Mouse (Mus musculus) midbrain, postnatal 0 days (tissue): Measurements from ENCODE around the gene Kpnb1. TPM values are rescaled to one million over a fixed set of nuclear protein-coding genes. Genes with fewer than 3 reads are reported as not detected.

ENCODE experiments used
- ATAC-seq: fragments of 200-750 bp; cut with Nextera tagmentation; 2 replicates; pipeline ENCODE4 v1.8.0; 2017; ENCODE audit warnings: moderate number of reproducible peaks, mild to moderate bottlenecking, moderate TSS enrichment, moderate library complexity; ENCODE audit not compliant: low FRiP score
- DNase-seq: peaks from one replicate; pipeline ENCODE4 v3.0.0-alpha.2; 2015; ENCODE audit warnings: low spot score
- H3K27ac ChIP-seq: fragments of 300-500 bp; sonication (generic); 2 replicates; pipeline ENCODE4 v1.5.1; 2014; ENCODE audit warnings: low read depth, mild to moderate bottlenecking, low read length, mixed read lengths
- H3K27me3 ChIP-seq: fragments of 300-500 bp; sonication (generic); 2 replicates; pipeline ENCODE4 v1.6.1; 2014; ENCODE audit warnings: low read length, control low read depth, mixed read lengths; ENCODE audit not compliant: insufficient read depth
- H3K36me3 ChIP-seq: fragments of 300-500 bp; sonication (generic); 2 replicates; pipeline ENCODE4 v1.6.1; 2014; ENCODE audit warnings: low read length, control low read depth, mixed read lengths; ENCODE audit not compliant: insufficient read depth
- H3K4me1 ChIP-seq: fragments of 300-500 bp; sonication (generic); 2 replicates; pipeline ENCODE4 v1.6.1; 2014; ENCODE audit warnings: mild to moderate bottlenecking, control low read depth, antibody characterized with exemption, low read length, mixed read lengths; ENCODE audit not compliant: insufficient read depth
- H3K4me2 ChIP-seq: fragments of 300-500 bp; sonication (generic); 2 replicates; pipeline ENCODE4 v1.6.1; 2014; ENCODE audit warnings: low read depth, mild to moderate bottlenecking, low read length, mixed read lengths; ENCODE audit not compliant: poor library complexity, severe bottlenecking
- H3K4me3 ChIP-seq: fragments of 300-500 bp; sonication (generic); 2 replicates; pipeline ENCODE4 v1.5.1; 2014; ENCODE audit warnings: low read depth, mild to moderate bottlenecking, low read length, moderate library complexity
- H3K9ac ChIP-seq: fragments of 300-500 bp; sonication (generic); replicated peaks from 2 replicates; pipeline ENCODE4 v1.6.1; 2014; ENCODE audit warnings: mild to moderate bottlenecking, low read length, moderate library complexity, mixed read lengths; ENCODE audit not compliant: poor library complexity, severe bottlenecking
- H3K9me3 ChIP-seq: fragments of 300-500 bp; sonication (generic); 2 replicates; pipeline ENCODE4 v1.6.1; 2016; ENCODE audit warnings: low read length, control low read depth
- CTCF ChIP-seq: IDR thresholded peaks from 2 replicates; pipeline ENCODE4 v1.5.1; 2016; ENCODE audit warnings: antibody characterized with exemption, mild to moderate bottlenecking
- WGBS: fragments of 180-500 bp; shearing (Covaris S2); extraction: QIAGEN DNeasy Blood & Tissue Kit; methylation state at CpG from one replicate; pipeline ENCODE4 v1.1.7; 2014; 5-methylcytosine and 5-hydroxymethylcytosine counted together
- polyA plus RNA-seq: library from polyadenylated mRNA; unstranded; fragments of >200 nt; fragmentation: Nextera tagmentation; extraction: Ambion mirVana; gene quantifications from 2 replicates; pipeline ENCODE4 v1.2.1, GENCODE M21; 2015
- total RNA-seq: library from RNA; depleted of rRNA; stranded (reverse); fragments of >200 nt; gene quantifications from 2 replicates; pipeline ENCODE4 v1.2.3, GENCODE M21; 2014

Gene Kpnb1
- total and polyA plus RNA-seq, 2 experiments from 2014 or later = 25.0 to 104 TPM

- Histone ChIP-seq H3K4me1 (peaks cover 4% of the 10 kb centered on the region; the same call in 1 of the 2 replicates), H3K4me2 (no peak overlapping the region), H3K4me3 (no peak overlapping the region), H3K27me3 (no peaks in the 10 kb centered on the region; the same call in 1 of the 2 replicates), H3K9me3 (no peaks in the 10 kb centered on the region), H3K36me3 (peaks cover 46% of the 10 kb centered on the region), H3K9ac (no peak overlapping the region), H3K27ac (no peak overlapping the region)
- no peak for ATAC-seq
- 93% methylated on average over 2 of the region's 2 CpGs for WGBS
- TF ChIP-seq CTCF = no peak
- DNase-seq = no peak
Measured at GRCm38 (mm10) chr11:97145320-97145719, 42.4 kb downstream of the Kpnb1 start.

DNA sequence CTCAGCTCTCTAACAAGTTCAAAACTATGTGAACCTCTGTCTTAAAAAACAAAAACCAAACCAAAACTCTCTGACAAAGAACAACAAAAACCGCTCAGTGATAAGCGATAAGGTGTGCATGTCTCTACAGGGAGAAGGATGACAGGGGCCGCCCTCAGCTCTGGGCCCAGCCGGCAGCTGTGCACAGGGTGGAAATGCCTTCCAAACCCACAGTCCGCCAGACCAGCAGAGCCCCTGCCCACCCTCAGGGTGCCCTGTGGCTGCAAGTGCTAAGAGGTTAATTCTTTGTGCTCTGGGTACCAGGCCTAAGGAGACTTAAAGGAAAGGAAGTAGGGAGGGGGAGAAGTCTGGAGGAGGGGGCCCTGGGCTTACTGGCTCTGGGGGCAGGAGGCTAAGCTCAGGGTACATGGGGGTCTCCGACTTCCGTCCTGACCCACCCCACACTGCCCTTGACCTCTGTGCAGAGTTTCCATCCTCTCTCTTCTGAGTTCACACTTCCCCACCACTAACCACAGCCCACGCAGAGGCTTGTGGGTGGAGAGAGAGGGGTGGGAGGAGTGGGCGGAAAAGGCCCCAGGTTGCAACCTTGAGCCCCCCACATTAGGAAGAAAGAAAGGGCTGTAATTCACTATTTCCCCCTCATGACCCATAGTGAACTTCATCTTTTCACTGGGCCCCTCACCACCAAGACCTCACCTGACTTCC lies 44.3 kb downstream of the Kpnb1 start:
- Histone ChIP-seq H3K4me3 (no peak overlapping the region), H3K9ac (no peak overlapping the region), H3K27ac (no peak overlapping the region), H3K27me3 (no peaks in the 10 kb centered on the region; the same call in 1 of the 2 replicates), H3K4me2 (no peak overlapping the region), H3K4me1 (no peaks in the 10 kb centered on the region), H3K36me3 (peaks cover 40% of the 10 kb centered on the region), H3K9me3 (no peaks in the 10 kb centered on the region)
- no peak for ATAC-seq
- whole genome bisulfite sequencing = 80% methylated on average over 9 of the region's 9 CpGs
- no peak for TF ChIP-seq CTCF
- no peak for DNase-seq

- no peaks in the 10 kb centered on the region for H3K4me1 ChIP-seq
- H3K27me3 ChIP-seq = no peaks in the 10 kb centered on the region; the same call in 1 of the 2 replicates
- WGBS = 78% methylated on average over 8 of the region's 8 CpGs
- H3K9ac ChIP-seq = no peak overlapping the region
- no peak overlapping the region for H3K4me3 ChIP-seq
- ATAC-seq (no peak), DNase-seq (no peak)
- H3K9me3 ChIP-seq = no peaks in the 10 kb centered on the region
- no peak overlapping the region for H3K27ac ChIP-seq
- H3K4me2 ChIP-seq = no peak overlapping the region
- peaks cover 36% of the 10 kb centered on the region for H3K36me3 ChIP-seq
- no peak for TF ChIP-seq CTCF
Measured at GRCm38 (mm10) chr11:97142159-97142608, 45.5 kb downstream of the Kpnb1 start.

DNA sequence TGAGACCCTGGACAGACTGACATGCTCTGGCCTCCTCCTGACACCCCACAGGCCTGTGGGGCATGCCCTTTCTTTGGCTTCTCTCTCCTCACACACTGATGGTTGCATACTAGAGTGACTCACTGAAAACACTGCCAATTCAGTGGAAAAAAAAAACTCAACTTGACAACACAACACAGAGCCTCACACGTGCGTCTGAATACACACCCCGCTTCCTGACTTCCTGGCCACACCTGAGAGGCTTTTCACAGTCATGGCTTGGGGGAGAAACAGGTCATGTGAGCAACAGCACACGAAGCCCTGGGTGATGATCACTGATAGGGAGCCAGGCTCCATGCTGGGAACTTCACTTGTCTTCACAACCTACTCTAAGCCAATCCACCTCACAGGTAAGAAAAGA lies 46.9 kb downstream of the Kpnb1 start:
- WGBS = 88% methylated on average over 4 of the region's 4 CpGs
- Histone ChIP-seq H3K9me3 (no peaks in the 10 kb centered on the region), H3K4me1 (no peaks in the 10 kb centered on the region), H3K9ac (no peak overlapping the region), H3K27ac (no peak overlapping the region), H3K36me3 (peaks cover 37% of the 10 kb centered on the region), H3K4me3 (no peak overlapping the region), H3K4me2 (no peak overlapping the region), H3K27me3 (no peaks in the 10 kb centered on the region; the same call in 1 of the 2 replicates)
- ATAC-seq (no peak), DNase-seq (no peak)
- TF ChIP-seq CTCF = no peak

DNA sequence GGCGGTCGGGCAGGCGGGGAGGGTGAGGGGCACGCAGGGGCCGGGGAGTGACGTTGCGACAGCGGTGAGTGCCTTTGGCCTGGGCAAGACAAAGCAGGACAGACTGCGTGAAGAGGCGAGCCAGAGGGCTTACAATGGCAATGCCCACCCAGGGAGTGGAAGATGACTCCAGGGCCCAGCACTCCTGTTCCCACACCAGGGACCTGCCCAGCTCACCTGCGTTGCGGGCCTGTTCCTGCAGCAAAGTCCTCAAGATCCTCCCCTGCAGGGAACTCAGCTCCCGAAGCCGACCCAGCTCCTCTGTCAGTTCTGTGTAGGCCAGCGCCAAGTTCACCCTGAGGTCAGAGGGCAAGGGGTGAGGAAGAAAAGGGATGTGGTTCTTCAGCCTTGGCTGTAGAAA lies 48.4 kb downstream of the Kpnb1 start:
- no peaks in the 10 kb centered on the region for H3K4me1 ChIP-seq
- peak overlapping the region; percentile 51 for H3K4me2 ChIP-seq
- no peak for TF ChIP-seq CTCF
- ATAC-seq (no peak), DNase-seq (no peak)
- no peak overlapping the region for H3K27ac ChIP-seq
- WGBS = 18% methylated on average over 15 of the region's 15 CpGs
- H3K9ac ChIP-seq = peak overlapping the region; percentile 56
- H3K36me3 ChIP-seq = peaks cover 26% of the 10 kb centered on the region
- H3K27me3 ChIP-seq = no peaks in the 10 kb centered on the region; the same call in 1 of the 2 replicates
- no peaks in the 10 kb centered on the region for H3K9me3 ChIP-seq
- peak overlapping the region; percentile 20; the same call in 1 of the 2 replicates for H3K4me3 ChIP-seq

DNA sequence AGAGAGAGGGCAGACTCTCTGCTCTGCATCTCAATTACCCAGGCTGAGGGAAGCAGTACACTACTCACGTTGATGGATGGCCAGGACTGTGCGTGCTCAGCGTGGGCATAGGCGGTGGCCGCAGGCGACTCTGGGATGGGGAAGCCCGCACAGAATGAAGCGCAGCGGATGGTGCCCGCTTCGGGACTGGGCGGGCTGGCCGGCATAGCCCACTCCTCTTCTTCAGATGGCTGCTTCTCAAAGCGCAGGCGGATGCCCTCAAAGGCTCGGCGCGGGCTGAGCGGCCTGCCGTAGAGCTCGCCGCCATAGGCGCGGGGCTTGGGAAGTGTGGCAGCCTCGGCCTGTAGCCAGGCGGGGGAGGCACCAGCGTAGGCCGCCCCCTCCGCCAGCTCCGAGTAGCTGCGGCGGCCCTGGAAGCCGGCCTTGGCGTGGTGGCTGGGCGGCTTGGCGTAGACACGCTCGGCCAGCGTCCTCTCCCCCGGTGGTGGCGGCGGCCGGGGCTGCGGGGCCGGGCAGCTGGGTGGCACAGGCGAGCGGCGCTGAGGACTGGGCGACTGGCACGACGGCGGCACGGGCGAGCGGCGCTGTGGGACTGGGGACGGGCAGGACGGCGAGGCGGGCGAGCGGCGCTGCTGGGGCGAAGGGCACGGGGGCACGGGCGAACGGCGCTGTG lies 49.0 kb downstream of the Kpnb1 start:
- ATAC-seq (peak; percentile 63), DNase-seq (peak; percentile 60)
- peaks cover 22% of the 10 kb centered on the region for H3K36me3 ChIP-seq
- H3K27me3 ChIP-seq = no peaks in the 10 kb centered on the region; the same call in 1 of the 2 replicates
- H3K9me3 ChIP-seq = no peaks in the 10 kb centered on the region
- H3K4me3 ChIP-seq = peak overlapping the region; percentile 20
- H3K4me2 ChIP-seq = peak overlapping the region; percentile 51
- peak overlapping the region; percentile 34; the same call in 1 of the 2 replicates for H3K27ac ChIP-seq
- no peaks in the 10 kb centered on the region for H3K4me1 ChIP-seq
- TF ChIP-seq CTCF = no peak
- H3K9ac ChIP-seq = peak overlapping the region; percentile 56
- 11% methylated on average over 68 of the region's 69 CpGs for WGBS
